Mouse (Mus musculus): ENCODE data around the gene Pax3.

DNA sequence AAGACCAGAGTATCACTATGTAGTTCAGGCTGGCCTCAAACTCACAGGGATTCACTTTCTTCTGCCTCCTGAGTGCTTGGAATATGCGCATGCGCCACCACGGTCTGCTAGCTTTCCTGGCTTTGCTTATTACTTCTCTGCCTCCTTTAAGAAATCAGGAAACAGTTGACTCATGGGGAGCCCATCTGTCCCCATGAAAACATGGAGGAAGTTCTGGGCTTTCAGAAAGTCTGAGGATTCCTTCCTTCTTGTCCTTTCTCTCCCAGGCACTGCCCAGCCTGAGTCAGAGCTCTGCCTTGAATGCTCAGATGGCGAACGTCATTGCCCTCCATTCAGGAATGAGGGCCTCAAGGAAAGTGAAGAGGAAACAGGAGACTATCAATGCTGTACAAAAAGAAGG lies 31.8 kb upstream of the Pax3 start:
- TF ChIP-seq CTCF (IDR thresholded peaks at IDR 0.05; ENCODE audit: low read depth, low read length) (no peak), POLR2A (IDR thresholded peaks at IDR 0.05; ENCODE audit: borderline replicate concordance, low read depth, low read length) (no peak)

Data from bone marrow macrophage, adult 2 months (primary cell).